Mouse (Mus musculus) embryonic facial prominence, embryonic 11.5 days (tissue): ENCODE data around the gene C1qtnf5. TPM values are rescaled to one million over a fixed set of nuclear protein-coding genes. Genes with fewer than 3 reads are reported as not detected.

Experiments
- ATAC-seq: fragments of 200-750 bp; cut with Nextera tagmentation; replicated peaks from 2 replicates; pipeline ENCODE4 v1.8.0; 2017; ENCODE audit warnings: low read depth; ENCODE audit not compliant: insufficient number of reproducible peaks, low FRiP score, low TSS enrichment
- DNase-seq: peaks from one replicate; pipeline ENCODE4 v3.0.0-alpha.2; 2015; ENCODE audit warnings: low spot score
- H3K27ac ChIP-seq: fragments of 300-500 bp; sonication (generic); replicated peaks from 2 replicates; pipeline ENCODE4 v1.5.1; 2014; ENCODE audit warnings: mild to moderate bottlenecking, low read depth, low read length, control low read depth
- H3K27me3 ChIP-seq: fragments of 300-500 bp; sonication (generic); 2 replicates; pipeline ENCODE4 v1.6.1; 2014; ENCODE audit warnings: mild to moderate bottlenecking, low read length, moderate library complexity, mixed read lengths; ENCODE audit not compliant: control insufficient read depth, insufficient read depth
- H3K36me3 ChIP-seq: fragments of 300-500 bp; sonication (generic); replicated peaks from 2 replicates; pipeline ENCODE4 v1.6.1; 2014; ENCODE audit warnings: low read depth, mild to moderate bottlenecking, low read length, moderate library complexity, mixed read lengths; ENCODE audit not compliant: control insufficient read depth, insufficient read depth
- H3K4me1 ChIP-seq: fragments of 300-500 bp; sonication (generic); 2 replicates; pipeline ENCODE4 v1.6.1; 2014; ENCODE audit warnings: low read length, mixed read lengths; ENCODE audit not compliant: control insufficient read depth, insufficient read depth
- H3K4me2 ChIP-seq: fragments of 300-500 bp; sonication (generic); 2 replicates; pipeline ENCODE4 v1.6.1; 2014; ENCODE audit warnings: low read depth, mild to moderate bottlenecking, control low read depth, low read length, moderate library complexity
- H3K4me3 ChIP-seq: fragments of 300-500 bp; sonication (generic); 2 replicates; pipeline ENCODE4 v1.5.1; 2014; ENCODE audit warnings: low read depth, low read length, control low read depth
- H3K9ac ChIP-seq: fragments of 300-500 bp; sonication (generic); replicated peaks from 2 replicates; pipeline ENCODE4 v1.6.1; 2014; ENCODE audit warnings: mild to moderate bottlenecking, control low read depth, low read length
- H3K9me3 ChIP-seq: fragments of 300-500 bp; sonication (generic); replicated peaks from 2 replicates; pipeline ENCODE4 v1.6.1; 2016; ENCODE audit warnings: mild to moderate bottlenecking, low read length, inconsistent platforms, mixed read lengths; ENCODE audit not compliant: control insufficient read depth
- WGBS: fragments of 180-500 bp; shearing (Covaris S2); extraction: QIAGEN DNeasy Blood & Tissue Kit; methylation state at CpG from one replicate; pipeline ENCODE4 v1.1.7; 2014; 5-methylcytosine and 5-hydroxymethylcytosine counted together
- polyA plus RNA-seq: library from polyadenylated mRNA; unstranded; fragments of >200 nt; fragmentation: Nextera tagmentation; extraction: Ambion mirVana; gene quantifications from 2 replicates; pipeline ENCODE4 v1.2.1, GENCODE M21; 2014

C1qtnf5 gene
- polyA plus RNA-seq, 1 experiment from 2014 or later = 0.53 TPM

GRCm38 (mm10) chr9:44119948-44120465 is 13.0 kb downstream of the C1qtnf5 start:
- Histone ChIP-seq H3K9me3 (no peaks in the 10 kb centered on the region), H3K27me3 (no peaks in the 10 kb centered on the region), H3K27ac (no peak overlapping the region), H3K4me3 (no peak overlapping the region), H3K4me2 (no peak overlapping the region), H3K4me1 (no peaks in the 10 kb centered on the region), H3K9ac (no peak overlapping the region), H3K36me3 (no peaks in the 10 kb centered on the region)
- ATAC-seq = no peak
- no peak for DNase-seq
- 82% methylated on average over 8 of the region's 8 CpGs for WGBS

DNA sequence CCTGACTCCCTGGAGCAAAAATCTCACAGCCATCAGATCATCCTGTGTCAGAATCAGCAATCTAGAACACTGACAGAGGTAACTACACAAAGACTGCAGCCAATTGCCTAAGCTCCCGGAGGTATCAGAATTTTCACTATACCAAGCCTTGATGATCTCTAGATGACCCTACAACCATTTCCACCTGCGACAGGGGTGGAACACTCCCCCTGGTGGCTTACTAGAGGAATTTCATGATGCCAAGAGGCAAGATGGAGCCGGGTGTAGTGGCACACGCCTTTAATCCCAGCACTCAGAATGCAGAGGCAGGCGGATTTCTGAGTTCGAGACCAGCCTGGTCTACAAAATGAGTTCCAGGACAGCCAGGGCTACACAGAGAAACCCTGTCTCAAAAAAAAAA is 17.3 kb downstream of the C1qtnf5 start:
- H3K4me1 ChIP-seq = no peaks in the 10 kb centered on the region
- no peak overlapping the region for H3K4me3 ChIP-seq
- no peaks in the 10 kb centered on the region for H3K9me3 ChIP-seq
- ATAC-seq = no peak
- H3K4me2 ChIP-seq = no peak overlapping the region
- no peaks in the 10 kb centered on the region for H3K27me3 ChIP-seq
- H3K36me3 ChIP-seq = no peaks in the 10 kb centered on the region
- 70% methylated on average over 6 of the region's 6 CpGs for WGBS
- no peak overlapping the region for H3K27ac ChIP-seq
- no peak overlapping the region for H3K9ac ChIP-seq
- no peak for DNase-seq

DNA sequence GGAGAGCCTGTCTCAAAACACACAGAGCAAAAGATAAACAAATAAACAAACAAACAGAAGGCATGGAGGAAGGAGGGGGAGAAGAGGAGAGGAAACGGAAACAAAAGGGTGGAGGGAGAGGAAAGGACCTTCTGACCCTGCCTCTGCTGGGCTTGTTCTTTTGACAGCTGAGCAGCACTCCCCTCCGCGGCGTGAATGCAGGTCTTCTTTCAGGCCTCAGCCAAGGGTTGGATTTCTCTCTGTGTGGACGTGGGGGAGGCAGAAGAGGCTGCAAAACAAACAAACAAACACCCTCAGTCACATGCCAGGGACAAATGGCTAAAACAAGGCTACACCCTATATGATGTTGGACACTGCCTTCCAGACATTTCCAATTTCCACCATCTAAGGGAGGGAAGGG is 18.0 kb downstream of the C1qtnf5 start:
- no peak overlapping the region for H3K4me3 ChIP-seq
- ATAC-seq = no peak
- H3K9me3 ChIP-seq = no peaks in the 10 kb centered on the region
- WGBS = 25% methylated on average over 5 of the region's 5 CpGs
- no peaks in the 10 kb centered on the region for H3K36me3 ChIP-seq
- H3K4me1 ChIP-seq = no peaks in the 10 kb centered on the region; the same call in 1 of the 2 replicates
- no peak for DNase-seq
- no peaks in the 10 kb centered on the region for H3K27me3 ChIP-seq
- H3K9ac ChIP-seq = no peak overlapping the region
- H3K4me2 ChIP-seq = no peak overlapping the region
- H3K27ac ChIP-seq = no peak overlapping the region

DNA sequence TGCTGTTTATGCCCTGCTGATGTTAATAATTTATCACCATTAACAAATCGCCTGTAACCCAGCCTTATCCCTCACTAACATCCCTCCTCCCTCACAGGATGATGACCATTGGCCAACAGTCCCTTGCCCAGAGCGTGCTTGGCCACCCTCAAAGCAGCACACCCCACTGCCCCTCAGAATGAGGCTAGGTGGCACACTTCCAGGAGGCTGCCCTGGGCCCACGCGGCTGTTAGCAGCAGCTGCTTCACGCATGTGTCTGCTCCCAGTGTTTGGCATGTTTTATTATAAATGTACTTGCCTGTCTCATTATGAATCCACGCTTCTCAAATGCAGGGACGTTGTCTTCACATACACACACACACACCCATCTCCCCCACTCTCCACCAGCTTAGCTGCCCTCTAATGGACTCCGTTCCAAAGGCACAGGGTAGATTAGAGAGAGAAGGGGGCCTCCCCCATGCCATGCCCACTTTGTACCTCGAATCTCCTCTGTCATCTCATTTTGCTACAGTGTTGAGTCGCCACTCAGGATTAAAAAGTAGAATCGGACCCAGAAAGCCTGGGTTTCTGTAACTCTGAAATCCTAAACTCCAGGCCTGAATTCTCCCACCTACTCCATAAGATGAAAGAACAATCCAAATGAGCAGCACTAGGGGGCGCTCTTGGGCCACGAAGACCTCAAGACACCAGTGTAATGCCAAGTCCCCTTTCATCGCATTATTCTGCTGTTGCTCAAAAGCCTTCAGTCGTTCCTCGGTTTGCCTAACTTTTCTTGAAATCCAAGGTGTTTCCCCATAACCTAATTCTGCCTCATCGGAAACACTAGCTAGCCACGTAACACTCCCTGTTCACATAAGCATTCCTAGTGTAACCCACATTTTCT is 18.7 kb downstream of the C1qtnf5 start:
- no peak overlapping the region for H3K4me3 ChIP-seq
- no peak overlapping the region for H3K9ac ChIP-seq

GRCm38 (mm10) chr9:44126746-44127145 is 19.7 kb downstream of the C1qtnf5 start:
- Histone ChIP-seq H3K9me3 (no peaks in the 10 kb centered on the region), H3K4me2 (no peak overlapping the region), H3K4me3 (no peak overlapping the region), H3K36me3 (no peaks in the 10 kb centered on the region), H3K4me1 (peaks cover 3% of the 10 kb centered on the region), H3K27ac (no peak overlapping the region), H3K9ac (no peak overlapping the region), H3K27me3 (no peaks in the 10 kb centered on the region)
- DNase-seq (no peak), ATAC-seq (no peak)
- WGBS = 92% methylated on average over 3 of the region's 3 CpGs

More for the DNA sequence above, 18.7 kb downstream of the C1qtnf5 start:
- WGBS = 36% methylated on average over 18 of the region's 18 CpGs
- Histone ChIP-seq H3K4me1 (peaks cover 3% of the 10 kb centered on the region), H3K27me3 (no peaks in the 10 kb centered on the region), H3K4me2 (no peak overlapping the region), H3K9me3 (no peaks in the 10 kb centered on the region), H3K27ac (no peak overlapping the region), H3K36me3 (no peaks in the 10 kb centered on the region)
- DNase-seq (peak; percentile 93), ATAC-seq (no peak)

DNA sequence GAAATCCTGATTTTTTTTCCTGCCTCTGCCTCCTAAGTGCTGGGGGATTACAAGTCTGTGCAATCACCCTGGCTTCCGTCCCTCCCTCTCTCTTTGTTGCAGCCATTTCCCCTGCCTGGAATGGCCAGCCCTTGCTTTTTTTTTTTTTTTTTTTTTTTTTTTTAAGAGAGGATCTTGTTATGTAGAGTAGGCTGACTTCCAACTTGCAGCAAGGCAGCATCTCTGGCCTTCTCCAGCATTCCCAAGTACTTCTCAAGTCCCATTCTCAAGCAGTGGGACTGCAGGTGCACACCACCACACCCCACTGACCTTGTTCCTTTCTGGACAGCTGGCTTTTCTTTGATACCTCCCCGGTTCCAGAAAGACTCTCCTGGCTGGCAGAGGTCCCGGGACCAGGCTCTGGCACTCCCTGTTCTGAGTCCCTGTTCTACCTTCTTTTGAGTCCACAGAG is 20.3 kb downstream of the C1qtnf5 start:
- ATAC-seq = no peak

DNA sequence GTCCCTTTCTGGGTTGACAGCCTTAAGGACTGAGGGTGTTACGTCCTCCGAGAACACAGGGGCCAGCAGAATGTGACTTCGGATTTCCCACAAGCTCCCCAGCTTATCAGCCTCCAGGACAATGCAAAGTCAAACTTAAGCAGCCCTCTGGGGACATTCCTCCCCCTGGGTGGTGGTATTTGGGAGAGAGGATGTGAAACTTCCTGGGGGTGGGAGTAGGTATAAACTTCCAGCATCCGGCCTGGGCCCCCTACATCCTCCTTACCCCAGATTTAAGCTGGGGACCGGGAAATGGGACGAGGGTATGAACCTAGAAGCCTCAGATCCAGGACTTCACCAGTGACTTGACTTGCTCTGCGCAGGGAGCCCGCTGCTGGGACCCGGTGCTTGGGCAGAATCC is 22.6 kb downstream of the C1qtnf5 start:
- peak; percentile 0; the same call in 1 of the 2 replicates for ATAC-seq
- WGBS = 1% methylated on average over 9 of the region's 9 CpGs
- Histone ChIP-seq H3K9ac (peak overlapping the region; percentile 60), H3K4me1 (peaks cover 6% of the 10 kb centered on the region), H3K9me3 (no peaks in the 10 kb centered on the region), H3K4me2 (peak overlapping the region; percentile 74), H3K27ac (peak overlapping the region; percentile 29; the same call in 1 of the 2 replicates), H3K4me3 (peak overlapping the region; percentile 33), H3K27me3 (peaks cover 14% of the 10 kb centered on the region), H3K36me3 (no peaks in the 10 kb centered on the region)
- no peak for DNase-seq

More for the DNA sequence above, 20.3 kb downstream of the C1qtnf5 start:
- no peaks in the 10 kb centered on the region for H3K9me3 ChIP-seq
- H3K27ac ChIP-seq = no peak overlapping the region
- H3K4me1 ChIP-seq = peaks cover 3% of the 10 kb centered on the region
- 61% methylated on average over 3 of the region's 3 CpGs for WGBS
- no peaks in the 10 kb centered on the region for H3K36me3 ChIP-seq
- H3K9ac ChIP-seq = no peak overlapping the region
- DNase-seq = no peak
- H3K4me3 ChIP-seq = no peak overlapping the region
- H3K27me3 ChIP-seq = no peaks in the 10 kb centered on the region
- H3K4me2 ChIP-seq = no peak overlapping the region

GRCm38 (mm10) chr9:44130034-44130433 is 23.0 kb downstream of the C1qtnf5 start:
- no peaks in the 10 kb centered on the region for H3K36me3 ChIP-seq
- peaks cover 17% of the 10 kb centered on the region for H3K27me3 ChIP-seq
- peak overlapping the region; percentile 33 for H3K4me3 ChIP-seq
- peak overlapping the region; percentile 29; the same call in 1 of the 2 replicates for H3K27ac ChIP-seq
- WGBS = under 1% methylated on average over 27 of the region's 27 CpGs
- DNase-seq (peak; percentile 80), ATAC-seq (peak; percentile 53)
- peak overlapping the region; percentile 60 for H3K9ac ChIP-seq
- H3K9me3 ChIP-seq = no peaks in the 10 kb centered on the region
- H3K4me1 ChIP-seq = peaks cover 6% of the 10 kb centered on the region
- H3K4me2 ChIP-seq = peak overlapping the region; percentile 74
